Mouse (Mus musculus): ENCODE measurements around the gene U2af1l4.

Gene U2af1l4

DNA sequence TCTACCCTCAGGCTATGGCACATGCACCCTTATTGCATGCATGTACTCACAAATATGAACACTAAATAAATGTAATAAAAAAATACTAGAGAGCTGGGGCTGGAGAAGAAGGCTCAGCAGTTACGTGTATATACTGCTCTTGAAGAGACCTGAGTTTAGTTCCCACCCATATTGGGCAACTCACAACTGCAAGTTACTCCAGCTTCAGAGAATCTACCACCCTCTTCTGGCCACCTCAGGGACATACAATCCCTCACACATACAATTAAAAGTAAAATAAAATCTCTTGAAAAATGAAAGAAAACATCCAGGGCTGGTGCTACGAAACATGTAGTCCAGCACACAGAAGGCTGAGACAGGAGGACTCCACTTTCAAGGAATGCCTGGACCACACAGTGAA, 51.4 kb downstream of the U2af1l4 start:
- DNase-seq: no peak

All from cerebellum, adult 11 months (tissue).